Mouse (Mus musculus): Measurements from ENCODE around the gene Ctsk. TPM values are rescaled to one million over a fixed set of nuclear protein-coding genes. Genes with fewer than 3 reads are reported as not detected.

Ctsk gene
- 0.20 TPM for polyA plus RNA-seq (2017; shearing (Covaris generic))

GRCm38 (mm10) chr3:95499024-95499423, at the start of gene Ctsk:
Gene Ctsk (plus strand): TSS chr3:95499256.

GRCm38 (mm10) chr3:95526622-95527211, 27.7 kb downstream of the Ctsk start, which contains the start of gene Ctss:
Gene Ctss (plus strand): TSS chr3:95526786.

Other genes starting within 250 kb of the Ctsk start
- not detected for gene Bnipl, start 248.1 kb upstream of the Ctsk start, polyA plus RNA-seq (2017; shearing (Covaris generic))
- 37.4 TPM for gene Mindy1, start 217.9 kb upstream of the Ctsk start, polyA plus RNA-seq (2017; shearing (Covaris generic))
- gene Prune1, start 217.2 kb upstream of the Ctsk start, polyA plus RNA-seq (2017; shearing (Covaris generic)), result 8.3 TPM
- gene Anxa9, start 192.1 kb upstream of the Ctsk start, polyA plus RNA-seq (2017; shearing (Covaris generic)), result 0.89 TPM
- 332 TPM for gene Cers2, start 184.5 kb upstream of the Ctsk start, polyA plus RNA-seq (2017; shearing (Covaris generic))
- gene Setdb1, start 142.1 kb upstream of the Ctsk start, polyA plus RNA-seq (2017; shearing (Covaris generic)), result 56.6 TPM
- not detected for gene 4930558C23Rik, start 96.4 kb upstream of the Ctsk start, polyA plus RNA-seq (2017; shearing (Covaris generic))
- 66.5 TPM for gene Arnt, start 64.9 kb upstream of the Ctsk start, polyA plus RNA-seq (2017; shearing (Covaris generic))
- 404 TPM for gene Ctss, start 27.5 kb downstream of the Ctsk start, polyA plus RNA-seq (2017; shearing (Covaris generic))
- gene Hormad1, start 60.4 kb downstream of the Ctsk start, polyA plus RNA-seq (2017; shearing (Covaris generic)), result not detected
- gene Golph3l, start 89.7 kb downstream of the Ctsk start, polyA plus RNA-seq (2017; shearing (Covaris generic)), result 56.1 TPM
- gene Ensa, start 125.7 kb downstream of the Ctsk start, polyA plus RNA-seq (2017; shearing (Covaris generic)), result 108 TPM
- gene Mcl1, start 159.5 kb downstream of the Ctsk start, polyA plus RNA-seq (2017; shearing (Covaris generic)), result 44.3 TPM
- gene Adamtsl4, start 188.7 kb downstream of the Ctsk start, polyA plus RNA-seq (2017; shearing (Covaris generic)), result 14.0 TPM
- gene Ecm1, start 240.3 kb downstream of the Ctsk start, polyA plus RNA-seq (2017; shearing (Covaris generic)), result 168 TPM